Mouse (Mus musculus): ENCODE measurements around the gene Hist1h2bf.

- TF ChIP-seq CTCF (IDR thresholded peaks at IDR 0.05; ENCODE audit: borderline replicate concordance, insufficient read depth, low read length) (no peak), POLR2A (IDR thresholded peaks at IDR 0.05; ENCODE audit: low read depth, low read length) (no peak)
These were observed 21.2 kb upstream of the Hist1h2bf start for GRCm38 (mm10) chr13:23595185-23595584.
